Mouse (Mus musculus): ENCODE measurements at regions not wholly inside any gene's neighbourhood (a gene's known extent, or its start where the extent isn't known, plus 50 kb on each side); places are given as distances from the start of the nearest gene placed in this dataset.
"Not testable (repeated sequence)": the region's sequence is repeated elsewhere in the genome, so short reads cannot be mapped to it uniquely, and the experiment has no call there.

GRCm38 (mm10) chr6:7790040-7790439 lies 54.6 kb upstream of the C1galt1 start:
- no peak for DNase-seq

- peak in 1 of 2 experiments; percentile 25 for DNase-seq
Measured at GRCm38 (mm10) chr6:7789071-7789470, 55.6 kb upstream of the C1galt1 start.

GRCm38 (mm10) chr6:7785407-7785806 lies 59.2 kb upstream of the C1galt1 start:
- no peak for DNase-seq

- DNase-seq: no peak
Measured at GRCm38 (mm10) chr6:7783059-7783458, 61.6 kb upstream of the C1galt1 start.

GRCm38 (mm10) chr6:7779959-7780358 lies 64.7 kb upstream of the C1galt1 start:
- no peak for DNase-seq

- no peak for DNase-seq
Measured at GRCm38 (mm10) chr6:7778642-7779404, 65.8 kb upstream of the C1galt1 start.

- no peak for DNase-seq
Measured at GRCm38 (mm10) chr6:7768421-7768820, 75.4 kb upstream of the Asns start.

- DNase-seq: peak in 1 of 2 experiments; percentile 23
Measured at GRCm38 (mm10) chr6:7767631-7768030, 74.6 kb upstream of the Asns start.

GRCm38 (mm10) chr6:7759385-7759784 lies 66.3 kb upstream of the Asns start:
- no peak for DNase-seq

- DNase-seq: no peak
Measured at GRCm38 (mm10) chr6:7753895-7754294, 60.8 kb upstream of the Asns start.

- DNase-seq: no peak
Measured at GRCm38 (mm10) chr6:7752885-7753611, 60.0 kb upstream of the Asns start.

GRCm38 (mm10) chr6:7748536-7748935 lies 55.5 kb upstream of the Asns start:
- no peak for DNase-seq

GRCm38 (mm10) chr6:7744257-7744656 lies 51.2 kb upstream of the Asns start:
- not testable (repeated sequence) for DNase-seq
